Mouse (Mus musculus) right cerebral cortex, postnatal 10 days (tissue): ENCODE measurements around the gene Uts2b.

Experiments used
- DNase-seq, 2 experiments: peaks; one replicate each; pipeline ENCODE4 v3.0.0; 2021; ENCODE audit warnings: low spot score in 2 of 2

Gene Uts2b

DNA sequence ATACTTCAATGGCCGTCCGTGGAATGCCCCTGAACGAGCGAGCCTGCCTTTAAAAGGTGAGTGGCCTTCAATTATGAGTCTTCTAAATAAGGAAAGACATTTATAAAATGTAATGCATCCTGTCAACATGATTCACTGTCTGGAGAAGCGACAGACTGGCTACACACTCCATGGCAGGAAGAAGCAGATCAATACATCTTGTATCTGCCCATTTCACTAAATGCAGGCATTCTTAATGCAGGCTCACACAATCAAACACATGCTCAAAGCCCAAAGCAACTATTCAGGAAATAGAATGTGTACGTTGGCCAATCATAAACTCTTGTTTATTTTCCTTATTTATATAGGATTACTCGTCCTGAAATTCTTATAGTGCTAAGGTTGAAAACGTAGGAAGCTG lies at the start of gene Uts2b:
Gene Uts2b, minus strand, starts transcription at position 49 of the 400 bp plus-strand sequence.
- DNase-seq, result no peak

DNA sequence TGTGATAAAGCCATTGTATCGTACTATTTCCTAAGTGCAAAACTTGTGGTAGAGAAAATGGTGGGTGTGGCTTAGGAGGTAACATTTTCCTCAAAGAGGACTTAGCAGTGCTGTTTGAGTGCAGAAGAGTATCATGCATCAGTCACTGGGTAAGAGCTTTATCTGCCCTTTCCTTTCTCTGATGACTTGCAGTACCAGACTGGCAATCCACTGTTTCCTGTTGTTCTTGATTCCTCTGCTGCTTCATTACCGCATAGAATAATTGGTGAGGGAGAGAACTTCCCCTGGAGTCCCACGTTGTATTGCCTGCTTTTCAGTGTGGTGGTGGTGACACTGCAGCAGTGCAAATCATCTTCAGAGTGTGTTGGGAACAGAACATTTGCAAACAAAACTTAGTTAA lies 47.6 kb upstream of the Uts2b start:
- no peak for DNase-seq

DNA sequence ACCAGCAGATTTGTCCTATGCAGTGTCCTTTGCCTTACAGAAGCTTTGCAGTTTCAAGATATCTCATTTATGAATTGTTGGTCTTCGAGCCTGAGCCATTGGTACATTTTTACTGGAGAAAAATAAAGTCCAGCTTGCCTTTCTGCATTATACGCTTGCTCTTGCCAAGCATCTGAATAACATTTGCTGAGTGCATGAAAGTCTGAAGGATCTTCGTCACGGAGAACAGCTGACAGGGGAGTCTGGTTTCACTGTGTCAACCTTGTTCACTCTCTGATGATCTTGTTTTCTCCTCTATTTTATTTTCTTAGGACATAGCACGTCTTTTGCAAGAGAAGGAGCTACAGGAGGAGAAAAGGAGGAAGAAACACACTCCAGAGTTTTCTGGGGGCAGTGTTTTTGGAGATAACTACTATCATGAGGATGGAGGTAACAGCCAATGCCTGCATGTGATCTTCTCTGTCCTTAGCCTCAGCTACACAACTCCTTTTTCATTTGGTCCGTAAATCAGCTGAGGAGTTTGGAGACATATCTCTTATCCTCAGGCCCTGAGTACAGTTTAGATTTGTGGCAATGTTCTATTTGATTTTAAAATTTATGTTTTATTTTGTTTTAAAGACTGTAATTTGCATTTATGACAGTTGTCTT lies 47.0 kb upstream of the Uts2b start:
- no peak for DNase-seq

DNA sequence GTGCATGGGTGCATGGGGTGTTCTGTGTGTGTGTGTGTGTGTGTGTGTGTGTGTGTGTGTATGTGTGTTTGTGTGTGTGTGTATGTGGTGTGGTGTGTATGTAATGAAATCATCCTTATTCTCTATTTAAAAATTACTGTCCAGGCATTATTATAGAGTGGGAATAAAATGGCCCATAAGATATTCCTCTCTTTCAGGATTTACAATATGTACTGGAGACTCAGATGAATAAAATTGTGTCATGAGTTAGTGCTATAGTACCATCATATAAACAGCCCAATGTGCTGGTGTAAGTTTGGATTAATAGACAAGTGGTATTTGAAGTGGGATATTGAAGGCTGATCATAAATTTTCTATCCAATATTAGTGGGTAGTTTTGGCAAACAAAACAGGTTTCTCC lies 34.1 kb upstream of the Uts2b start:
- DNase-seq, result no peak

DNA sequence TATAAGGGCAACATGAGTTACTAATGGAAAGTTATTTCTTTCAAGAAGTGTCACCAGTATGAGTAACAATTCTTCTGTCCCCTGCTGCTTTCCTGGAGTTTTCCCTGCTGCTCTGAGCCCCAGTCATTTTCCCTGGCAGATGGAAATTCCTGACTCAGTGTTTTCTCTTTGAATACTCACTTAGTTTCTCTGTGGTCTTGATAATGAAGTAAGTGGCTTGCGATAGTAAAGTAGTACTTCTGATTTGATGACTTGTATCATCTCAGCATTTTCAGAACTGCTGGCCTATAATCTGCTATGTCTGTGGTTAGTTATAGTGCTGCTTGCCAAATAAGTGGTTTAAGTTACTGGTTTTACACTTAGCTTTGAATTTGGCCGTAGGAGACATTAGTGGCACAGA lies 31.5 kb upstream of the Uts2b start:
- no peak for DNase-seq

DNA sequence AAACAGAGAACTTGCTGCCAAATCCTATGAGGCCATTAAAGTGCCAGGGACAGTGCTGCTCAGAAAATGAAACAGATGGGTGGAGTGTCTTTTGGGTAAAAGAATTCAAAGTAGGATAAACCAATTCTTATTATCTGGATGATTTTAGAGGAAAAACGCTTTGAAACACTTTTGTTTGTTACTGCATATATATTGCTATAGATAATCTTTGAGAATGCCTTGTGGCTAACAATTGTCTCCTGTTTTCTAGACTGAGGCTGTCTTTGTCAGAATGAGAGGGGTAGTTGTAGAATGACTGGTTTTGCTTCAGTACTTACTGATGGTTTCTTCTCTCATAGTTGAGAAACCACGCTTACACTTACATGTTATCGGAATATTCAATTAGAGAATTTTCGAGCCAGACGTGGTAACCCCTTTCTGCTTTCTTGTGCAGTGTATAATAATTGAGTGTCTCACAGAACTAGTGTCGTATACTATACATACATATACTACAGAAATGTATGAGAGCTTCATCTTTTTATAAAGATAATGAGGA lies 29.7 kb upstream of the Uts2b start:
- DNase-seq, result no peak

DNA sequence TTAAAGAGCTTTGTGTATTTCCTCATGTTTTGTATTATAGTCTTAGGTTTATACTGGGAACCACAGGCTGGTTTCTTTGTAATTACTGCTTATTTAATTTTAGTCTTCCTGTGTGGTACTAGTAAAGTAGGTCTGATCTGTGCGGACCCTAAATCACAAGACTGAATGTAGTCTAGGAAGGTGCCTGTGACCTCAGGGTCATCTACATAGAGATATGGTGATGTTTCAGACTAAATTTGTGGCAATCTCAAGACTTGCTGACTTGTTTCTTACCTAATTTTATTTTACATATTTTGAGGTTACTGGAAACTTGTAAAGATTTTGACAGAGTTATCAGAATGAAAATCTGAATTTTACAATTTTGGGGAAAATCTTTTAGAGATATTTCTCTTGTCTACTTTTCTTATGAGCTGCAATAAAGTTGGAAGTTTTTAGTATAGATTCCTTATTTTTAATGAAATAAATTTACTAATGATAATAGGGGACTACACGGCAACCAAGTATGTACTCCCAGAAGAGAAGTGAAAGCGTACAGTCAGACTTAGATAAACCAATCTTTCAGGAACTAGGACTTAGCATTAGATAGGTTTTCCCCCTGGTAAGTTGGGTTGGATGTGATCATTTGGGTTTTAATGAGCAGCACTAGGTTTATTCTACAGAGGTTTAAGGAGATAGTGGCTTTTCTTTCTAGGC lies 29.1 kb upstream of the Uts2b start:
- DNase-seq, result no peak

DNA sequence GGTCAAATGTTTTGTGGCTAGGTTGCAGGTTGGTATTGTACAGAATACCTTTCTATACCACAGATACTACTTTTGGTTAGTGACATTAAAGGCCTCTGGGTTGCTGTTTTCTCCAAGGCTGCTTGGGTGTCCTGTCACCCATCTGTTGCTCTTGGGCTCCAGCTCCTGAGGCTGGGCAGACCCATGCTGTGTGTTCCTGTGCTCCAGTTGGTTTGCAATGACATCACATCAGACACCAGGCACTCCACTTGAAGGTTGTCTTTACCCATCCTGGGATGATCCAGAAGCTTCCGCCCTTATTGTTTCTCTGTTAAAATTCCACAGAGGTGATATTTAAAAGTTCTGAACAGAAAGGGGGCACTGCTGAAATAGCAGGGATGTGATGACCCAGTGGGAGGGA lies 26.9 kb upstream of the Uts2b start:
- no peak for DNase-seq

DNA sequence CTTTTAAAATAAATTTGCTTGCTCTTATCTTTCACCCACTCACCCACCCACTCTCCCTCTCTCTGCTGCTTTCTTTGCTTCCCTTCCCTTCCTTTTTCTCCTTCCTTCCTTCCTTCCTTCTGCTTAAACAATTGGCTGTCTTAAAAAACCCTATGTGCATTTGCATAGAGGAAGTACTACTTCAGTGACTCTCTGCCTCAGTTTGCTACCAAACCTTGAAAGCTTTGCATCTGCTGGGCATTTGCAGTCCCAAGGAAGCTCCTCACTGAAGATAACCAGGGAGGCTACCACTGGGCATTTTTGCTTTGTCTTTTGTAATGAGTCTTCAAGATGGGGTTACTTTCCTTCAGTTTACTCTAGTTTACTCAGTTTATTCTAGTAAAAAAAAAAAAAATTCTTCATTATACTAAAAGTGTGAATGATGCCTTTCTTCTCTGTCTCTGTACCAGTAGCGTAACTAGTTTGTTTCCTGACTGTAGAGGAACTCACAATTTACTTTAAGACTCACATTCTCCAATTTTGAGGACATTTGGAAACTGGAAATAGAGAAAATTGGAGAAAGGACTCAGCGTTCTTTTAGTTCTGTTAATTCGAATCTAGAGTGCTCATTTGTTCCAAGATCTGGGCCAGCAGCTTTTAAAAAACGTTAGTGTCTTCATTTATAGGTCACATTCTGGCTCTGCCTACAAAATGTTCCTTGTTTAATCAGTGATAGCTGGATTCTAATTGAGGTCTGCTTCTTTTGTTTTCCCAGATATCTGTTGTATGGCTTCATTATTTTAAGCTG lies 25.4 kb upstream of the Uts2b start:
- DNase-seq, result no peak

DNA sequence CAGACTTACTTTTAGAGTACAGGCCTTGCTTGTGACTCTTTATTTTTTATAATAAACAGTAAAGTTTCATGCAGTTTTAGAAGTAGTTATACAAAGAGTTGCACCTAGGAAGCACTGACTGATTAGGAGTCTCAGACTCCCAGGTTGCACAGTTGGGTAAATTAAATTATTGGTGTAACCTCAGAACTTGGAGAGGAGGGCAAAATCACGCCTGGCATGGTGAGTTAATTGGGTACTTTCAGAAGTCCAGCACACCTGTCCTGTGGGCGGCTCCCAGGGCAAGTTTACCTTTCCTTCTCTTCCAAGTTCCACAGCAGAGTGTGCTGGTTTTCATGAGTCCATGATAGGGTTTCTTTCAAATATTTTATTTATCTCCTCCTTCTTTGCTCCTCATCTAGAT lies 21.8 kb upstream of the Uts2b start:
- DNase-seq, result no peak

DNA sequence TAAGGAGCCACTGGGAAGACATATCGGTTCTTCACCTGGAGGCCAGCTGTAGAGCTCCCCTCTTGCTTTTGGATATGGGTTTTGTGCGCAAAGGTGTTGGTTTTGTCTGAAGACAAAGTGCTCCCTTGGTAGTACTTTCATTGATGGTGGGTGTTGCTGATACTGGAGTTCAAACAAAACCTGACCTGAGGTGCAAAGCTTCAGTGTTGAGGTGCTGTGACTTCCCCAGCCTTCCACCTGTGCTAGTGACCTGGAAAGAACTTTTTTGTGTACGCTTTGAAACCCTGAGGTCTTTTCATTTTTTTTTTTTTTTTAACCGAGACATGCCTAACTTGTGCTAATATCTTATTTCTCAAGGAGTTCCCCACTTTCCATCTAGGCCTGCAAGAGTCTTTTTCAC lies 20.3 kb upstream of the Uts2b start:
- DNase-seq, result no peak

DNA sequence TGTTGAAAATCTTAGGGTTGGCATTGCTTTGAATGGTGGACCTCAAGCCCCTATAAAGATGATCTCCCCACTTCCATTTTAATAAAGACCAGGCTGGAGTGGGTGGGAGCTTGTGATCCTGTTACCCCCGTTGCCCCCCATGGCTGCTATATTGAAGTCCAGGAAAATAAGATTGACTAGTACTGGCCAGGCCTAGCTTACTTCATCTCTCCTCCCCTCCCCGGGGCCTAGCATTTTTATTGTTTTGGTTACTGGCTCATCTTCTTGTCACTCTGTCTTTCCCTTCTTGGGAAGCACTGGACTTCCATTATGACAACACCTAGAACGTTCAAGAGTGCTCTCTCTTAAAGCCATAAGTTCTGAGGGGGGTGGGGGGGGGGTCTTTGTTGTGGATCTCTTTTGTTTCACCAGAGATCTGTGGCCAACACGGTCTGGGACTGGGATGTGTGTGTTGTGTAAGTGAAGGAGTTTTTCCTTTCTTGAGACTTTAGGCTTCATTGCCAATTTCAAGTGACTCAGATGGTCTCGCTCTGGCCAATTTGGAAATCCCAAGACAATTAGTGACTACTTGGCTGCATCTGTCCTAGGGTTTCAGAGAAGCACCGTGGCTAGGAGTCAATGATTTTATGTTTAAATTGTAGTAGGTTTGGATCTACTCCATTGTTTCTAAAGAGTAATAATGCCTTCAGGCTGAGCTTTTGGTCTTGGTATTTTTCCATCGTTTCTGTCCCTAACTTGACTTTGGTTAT lies 19.7 kb upstream of the Uts2b start:
- no peak for DNase-seq

DNA sequence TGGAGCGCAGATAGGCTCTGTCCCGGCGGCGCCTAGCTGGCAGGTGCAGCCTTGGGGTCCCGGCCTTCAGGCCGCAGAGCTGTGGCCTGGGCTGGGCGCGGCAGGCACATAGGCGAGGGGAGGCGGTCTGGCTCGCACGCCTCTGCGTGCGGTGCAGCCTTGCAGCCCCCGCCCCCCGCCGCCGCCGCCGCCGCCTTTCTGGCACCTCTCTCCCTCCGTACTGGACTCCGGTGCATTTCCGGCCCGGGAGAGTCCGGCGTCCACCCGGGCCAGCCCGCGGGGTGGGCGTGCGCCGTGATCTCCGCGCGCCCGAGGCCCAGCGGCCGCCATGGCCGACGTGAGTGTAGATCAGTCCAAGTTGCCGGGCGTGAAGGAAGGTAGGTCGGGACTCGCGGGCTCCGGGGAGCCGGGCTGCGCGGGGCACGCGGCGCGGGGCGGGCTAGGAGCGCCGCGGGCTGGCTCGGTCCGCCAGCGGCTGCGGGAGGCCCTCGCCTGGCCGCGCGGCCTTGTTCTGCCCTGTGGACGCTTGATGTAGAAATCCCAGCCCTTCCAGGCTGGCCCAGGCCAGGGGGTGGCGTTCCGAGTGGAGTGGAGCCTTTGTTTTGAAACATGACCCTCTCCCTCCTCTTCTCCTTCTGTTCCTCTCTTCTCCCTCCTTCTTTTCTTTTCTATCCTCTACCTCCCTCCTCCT lies 18.9 kb upstream of the Uts2b start, which contains the start of gene Ccdc50:
Gene Ccdc50, plus strand, starts transcription at position 109 of the 691 bp plus-strand sequence.
- DNase-seq, result peak; percentile 82 to 83

DNA sequence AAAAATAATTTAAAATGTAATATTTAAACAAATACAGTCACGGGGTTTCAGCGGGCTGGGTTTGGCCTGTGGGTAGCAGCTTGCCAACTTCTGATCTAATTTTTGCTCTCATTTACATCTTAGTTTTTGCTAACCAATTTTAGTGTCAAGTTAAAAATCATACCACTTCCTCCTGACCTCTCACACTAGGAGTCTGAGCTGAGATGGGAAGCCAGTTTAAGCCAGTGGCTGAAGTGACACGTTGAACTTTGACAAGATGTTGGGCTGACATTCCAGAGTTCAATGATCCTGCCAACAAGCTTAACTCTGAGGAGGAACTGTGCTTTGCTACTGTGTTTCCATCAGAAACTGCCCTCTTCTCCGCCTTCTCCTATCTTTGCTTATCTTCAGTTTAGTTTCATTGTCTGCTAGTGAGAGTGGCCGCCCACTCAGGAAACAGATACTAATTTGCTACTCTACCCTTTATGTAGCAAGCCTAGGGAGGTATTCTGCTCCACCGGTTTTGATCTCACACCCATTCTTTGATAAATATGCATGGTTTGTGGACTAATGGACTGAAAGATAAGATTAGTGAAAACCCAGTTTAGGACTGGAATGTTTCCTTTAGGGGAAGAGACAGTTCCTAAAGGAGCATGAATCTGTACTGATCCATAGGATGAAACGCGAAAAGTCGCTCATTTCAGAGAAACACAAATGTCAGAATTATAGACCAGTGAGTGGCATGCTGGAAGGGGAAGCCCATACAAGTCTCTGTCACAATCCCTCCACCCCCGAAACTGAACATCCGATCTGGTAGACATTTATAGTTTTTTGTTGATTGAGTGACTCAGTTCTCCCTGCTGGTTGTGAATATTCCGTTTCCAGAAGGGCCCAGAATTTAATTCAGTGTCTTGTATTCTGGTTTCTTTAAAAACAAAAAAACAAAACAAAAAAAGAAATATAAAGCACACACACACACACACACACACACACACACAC lies 17.9 kb upstream of the Uts2b start:
- no peak for DNase-seq

DNA sequence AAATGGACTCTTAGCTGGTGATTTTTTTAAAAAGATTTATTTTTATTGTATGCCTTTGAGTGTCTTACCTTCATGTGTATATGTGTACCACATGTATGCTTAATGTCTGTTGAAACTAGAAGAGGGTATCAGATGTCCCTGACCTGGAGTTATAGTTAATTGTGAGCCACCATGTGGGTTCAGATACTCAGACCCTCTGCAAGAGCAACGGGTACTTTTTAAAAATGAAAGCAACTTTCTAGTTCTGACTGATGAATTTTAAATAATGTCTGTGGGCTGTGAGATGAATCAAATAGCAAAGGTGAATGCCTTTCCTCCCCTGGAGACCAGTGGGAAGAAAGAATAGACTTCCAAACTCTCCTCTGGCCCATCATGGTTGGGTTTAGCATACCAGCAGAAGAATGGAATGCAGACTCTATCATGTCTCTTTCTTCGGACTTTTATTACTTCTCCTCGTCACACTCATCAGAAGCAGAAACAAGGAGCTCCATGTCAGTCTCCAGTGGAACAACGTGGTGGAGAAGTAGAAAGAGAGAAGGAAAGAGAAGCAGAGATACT lies 16.9 kb upstream of the Uts2b start:
- no peak for DNase-seq

DNA sequence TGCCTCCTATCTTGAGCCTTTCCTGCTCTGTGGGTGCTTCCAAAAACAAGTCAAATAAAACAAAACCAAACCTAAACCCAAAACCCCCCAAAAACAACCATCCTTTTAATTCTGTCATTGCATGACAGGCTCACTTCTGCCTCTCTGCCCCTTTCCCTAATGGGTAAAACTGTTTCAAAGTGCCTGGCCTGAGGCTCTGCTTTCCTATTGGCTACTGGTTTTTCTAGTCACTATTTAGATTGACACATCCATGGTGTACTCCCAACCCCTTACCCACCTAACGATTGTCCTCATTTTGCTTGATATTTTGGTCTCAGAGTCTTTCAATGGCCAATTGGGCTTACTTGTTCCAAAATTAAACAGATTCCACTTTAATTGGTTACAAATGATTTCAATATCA lies 15.6 kb upstream of the Uts2b start:
- DNase-seq, result no peak

DNA sequence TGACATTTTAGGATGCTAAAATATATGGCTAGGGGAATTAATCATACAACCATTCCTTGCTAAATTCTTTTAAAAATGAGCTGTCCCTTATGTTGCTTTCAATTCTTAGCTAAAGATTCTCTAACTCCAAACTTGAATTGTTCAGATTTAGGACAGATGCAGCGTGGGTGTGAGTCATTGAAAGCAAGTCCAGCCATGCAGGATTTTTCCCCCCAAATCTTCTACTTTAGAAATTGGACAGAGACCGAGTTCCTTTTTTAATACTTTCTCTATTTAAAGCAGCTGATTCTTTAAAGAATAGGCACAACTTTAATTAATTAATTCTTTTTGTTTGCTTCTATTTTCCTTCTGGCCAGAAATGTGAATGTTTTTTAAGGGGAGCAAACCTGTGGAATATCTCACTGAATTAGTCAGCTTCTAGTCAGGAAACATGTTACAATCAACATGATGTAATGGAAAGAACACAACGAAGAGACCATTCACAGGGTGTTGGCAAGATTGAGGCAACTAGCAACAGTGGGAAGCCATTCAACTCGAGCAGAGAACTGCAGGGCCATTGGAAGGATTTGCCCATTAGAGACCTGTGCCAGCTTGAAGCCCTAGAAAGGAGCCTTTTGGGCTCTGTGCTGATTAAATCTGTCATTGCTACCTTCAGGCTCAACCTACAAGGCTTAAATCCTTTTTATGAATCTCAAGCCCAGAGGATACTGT lies 15.0 kb upstream of the Uts2b start:
- peak; percentile 58 to 67 for DNase-seq

DNA sequence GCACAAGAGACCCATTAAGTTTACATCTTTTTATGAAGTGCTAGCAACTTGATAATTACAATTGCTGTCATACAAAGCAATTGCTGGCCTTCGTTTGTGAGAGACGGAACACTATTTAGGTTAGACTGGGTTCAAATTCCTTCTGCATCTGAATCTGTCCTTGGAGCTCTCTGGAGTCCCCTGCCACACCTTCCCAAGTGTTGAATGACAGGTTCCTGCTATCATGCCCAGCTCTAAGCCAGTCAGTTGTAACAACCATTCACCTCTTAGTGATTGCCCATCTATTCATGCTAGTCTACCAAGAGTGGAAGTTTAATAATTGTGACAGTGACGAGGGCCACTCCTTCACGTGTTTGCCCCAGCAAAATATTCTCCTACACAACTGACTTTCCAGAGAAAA lies 12.2 kb upstream of the Uts2b start:
- no peak for DNase-seq

DNA sequence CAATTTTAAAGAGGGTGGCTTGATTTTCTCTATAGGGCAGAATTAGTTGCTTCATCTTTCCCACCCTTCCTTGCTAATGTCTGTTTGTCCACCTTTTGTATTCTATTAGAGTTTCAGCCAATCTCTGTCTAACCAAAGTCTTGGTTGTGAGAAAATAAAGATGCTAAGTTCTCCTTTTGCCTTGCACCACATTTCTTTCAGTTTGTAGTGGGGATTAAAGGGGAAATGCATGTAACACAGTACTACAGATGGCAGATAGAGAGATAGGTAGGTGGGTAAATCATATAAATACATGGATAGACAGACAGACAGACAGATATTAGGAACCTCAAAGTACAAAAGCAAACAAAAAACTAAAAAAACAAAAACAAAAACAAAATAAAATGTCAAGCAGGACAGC lies 6.5 kb upstream of the Uts2b start:
- DNase-seq, result no peak
